Mouse (Mus musculus): ENCODE results near the gene Ptprg. TPM values are rescaled to one million over a fixed set of nuclear protein-coding genes. Genes with fewer than 3 reads are reported as not detected.

Gene Ptprg
- total RNA-seq, 2 experiments from 2014 or later: not detected

- ATAC-seq (replicated peaks; ENCODE audit: poor library complexity): no peak
These were observed 11.1 kb downstream of the Ptprg start for GRCm38 (mm10) chr14:11564456-11564855.

DNA sequence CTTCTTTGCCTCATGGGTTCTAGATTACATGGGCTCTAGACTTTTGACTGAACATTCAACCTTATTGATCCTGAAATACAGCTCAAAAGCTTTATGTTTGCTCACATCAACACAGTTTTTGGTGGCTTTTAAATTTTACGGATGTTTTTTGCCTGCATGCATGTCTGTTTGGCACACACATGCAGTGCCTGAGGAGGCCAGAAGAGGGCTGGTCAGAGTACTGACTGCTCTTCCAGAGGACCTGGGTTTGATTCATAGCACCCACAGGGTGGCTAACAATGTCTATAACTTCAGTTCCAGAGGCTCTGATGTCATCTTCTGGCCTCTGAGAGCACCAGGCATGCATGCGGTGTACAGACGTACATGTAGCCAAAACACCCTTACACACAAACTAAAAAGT lies 12.0 kb downstream of the Ptprg start:
- no peak for ATAC-seq (replicated peaks; ENCODE audit: poor library complexity)

GRCm38 (mm10) chr14:11569734-11570133 lies 16.4 kb downstream of the Ptprg start:
- ATAC-seq (replicated peaks; ENCODE audit: poor library complexity): no peak

DNA sequence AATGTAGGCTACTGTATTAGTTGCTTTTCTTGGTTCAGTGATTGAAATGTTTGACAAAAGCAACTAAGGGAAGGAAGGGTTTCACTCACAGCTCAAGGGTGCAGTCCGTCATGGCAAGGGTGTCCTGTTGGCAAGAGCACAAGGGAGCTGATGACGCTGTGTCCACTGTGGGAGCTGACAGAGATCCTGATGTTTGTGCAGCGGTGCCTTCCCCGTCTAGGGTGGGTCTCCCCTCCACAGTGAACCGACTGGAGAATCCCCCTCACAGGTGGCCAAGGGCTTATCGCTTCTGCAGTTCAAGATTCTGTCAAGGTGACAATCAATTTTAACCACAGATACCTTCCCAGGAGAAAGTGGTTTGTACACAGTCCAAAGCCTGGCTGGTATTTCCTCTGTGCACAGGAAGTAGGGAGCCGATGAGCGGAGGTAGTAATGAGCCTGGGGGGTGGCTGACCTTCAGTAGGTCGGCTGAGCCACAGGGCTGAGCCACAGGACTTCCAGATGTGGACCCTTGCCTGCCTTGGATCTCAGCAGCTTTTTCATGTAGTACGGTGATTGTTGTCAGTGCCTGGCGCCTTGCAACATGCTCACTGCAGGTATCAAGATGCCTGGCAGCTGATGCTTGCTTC lies 18.5 kb downstream of the Ptprg start:
- no peak for ATAC-seq (replicated peaks; ENCODE audit: poor library complexity)

DNA sequence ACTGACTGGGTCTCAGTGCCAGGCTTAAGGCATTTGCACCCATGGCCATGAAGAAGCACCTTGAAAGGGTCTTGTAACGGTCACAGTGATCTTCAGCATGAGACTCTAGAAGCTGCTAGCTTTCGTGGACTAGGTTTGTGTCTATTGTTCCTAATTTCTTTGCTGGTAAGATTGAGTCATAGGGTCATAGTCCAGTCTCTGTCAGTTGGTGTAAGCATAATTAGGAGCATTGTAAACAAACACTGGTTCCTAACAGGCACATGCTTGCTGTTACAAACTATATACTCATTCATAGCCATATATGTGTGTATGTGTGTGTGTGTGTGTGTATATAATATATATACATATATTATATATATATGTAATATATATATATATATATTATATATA lies 19.1 kb downstream of the Ptprg start:
- ATAC-seq (replicated peaks; ENCODE audit: poor library complexity): no peak

- no peak for ATAC-seq (replicated peaks; ENCODE audit: poor library complexity)
These were observed 20.4 kb downstream of the Ptprg start for GRCm38 (mm10) chr14:11573710-11574109.

DNA sequence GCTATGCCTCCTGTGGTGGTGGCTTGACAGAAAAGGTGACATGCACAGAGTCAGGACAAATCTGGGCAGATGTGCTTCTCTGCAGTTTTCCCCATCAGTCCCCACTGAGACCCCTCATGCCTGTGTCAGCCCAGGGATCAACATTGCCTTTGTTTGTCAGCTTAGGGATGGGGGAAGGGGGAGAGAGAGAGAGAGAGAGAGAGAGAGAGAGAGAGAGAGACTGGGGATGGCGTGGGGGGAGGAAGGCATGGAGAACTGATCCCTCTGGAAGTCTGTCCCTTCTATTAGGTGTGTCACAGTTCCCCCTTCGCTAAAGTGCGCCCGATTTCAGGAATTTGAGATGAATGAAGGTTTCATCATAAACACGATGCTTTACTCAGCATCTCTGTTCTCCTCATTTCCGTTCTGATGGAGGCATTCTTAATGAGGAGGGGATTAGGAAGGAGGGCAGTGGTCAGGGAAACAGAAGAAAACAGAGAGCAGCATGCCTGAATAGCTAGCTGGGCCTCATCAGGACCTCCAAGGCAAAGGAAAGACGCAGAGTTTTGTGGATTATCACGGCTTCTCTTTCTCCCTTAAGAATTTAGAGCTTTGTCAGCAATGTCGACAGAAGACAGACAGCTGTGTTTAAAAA lies 24.1 kb downstream of the Ptprg start:
- no peak for ATAC-seq (replicated peaks; ENCODE audit: poor library complexity)

- ATAC-seq (replicated peaks; ENCODE audit: poor library complexity): no peak
These were observed 24.6 kb downstream of the Ptprg start for GRCm38 (mm10) chr14:11577910-11578309.

DNA sequence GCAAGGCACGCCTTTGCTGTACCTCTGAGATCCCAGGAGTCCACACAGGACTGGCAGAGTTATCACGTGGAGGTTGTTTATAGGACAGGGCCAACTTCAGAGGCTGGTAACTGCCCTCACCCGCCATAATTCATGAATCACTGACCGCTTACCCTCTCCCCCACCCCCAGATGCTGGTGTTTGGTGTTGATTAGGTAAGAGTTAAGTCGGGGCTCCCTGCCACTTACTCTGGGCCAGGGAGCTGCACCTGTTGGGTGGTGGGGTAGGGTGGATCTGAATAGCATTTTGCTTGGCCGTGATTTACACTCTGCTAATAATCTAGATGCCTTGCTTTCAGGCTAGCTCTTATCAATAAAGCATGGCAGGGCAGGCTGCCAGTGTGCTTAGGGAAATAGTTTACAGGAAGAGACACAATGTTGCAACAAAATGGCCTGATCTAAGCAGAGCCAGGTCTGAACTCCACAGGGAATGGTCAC lies 25.2 kb downstream of the Ptprg start:
- ATAC-seq (replicated peaks; ENCODE audit: poor library complexity): no peak

- no peak for ATAC-seq (replicated peaks; ENCODE audit: poor library complexity)
These were observed 26.6 kb downstream of the Ptprg start for GRCm38 (mm10) chr14:11579950-11580349.

DNA sequence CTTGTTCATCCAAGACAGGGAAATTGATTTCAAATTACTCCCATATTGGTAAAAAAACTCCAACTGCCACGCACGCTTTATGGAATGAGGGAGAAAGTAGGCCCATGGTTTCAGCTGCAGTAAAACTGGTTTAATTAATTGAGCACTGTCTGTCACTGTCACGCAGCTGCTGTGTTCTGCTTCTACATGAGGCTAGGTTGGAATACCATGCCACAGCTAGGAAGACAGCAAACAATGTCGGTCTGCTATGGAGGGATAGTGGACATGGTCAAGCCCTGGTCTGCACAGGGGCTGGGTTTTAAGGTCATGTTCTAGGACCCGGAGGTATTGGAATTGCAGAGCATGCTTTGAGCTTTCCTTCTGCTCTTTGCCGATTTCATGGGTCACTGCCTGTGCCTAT lies 30.9 kb downstream of the Ptprg start:
- ATAC-seq (replicated peaks; ENCODE audit: poor library complexity): no peak

DNA sequence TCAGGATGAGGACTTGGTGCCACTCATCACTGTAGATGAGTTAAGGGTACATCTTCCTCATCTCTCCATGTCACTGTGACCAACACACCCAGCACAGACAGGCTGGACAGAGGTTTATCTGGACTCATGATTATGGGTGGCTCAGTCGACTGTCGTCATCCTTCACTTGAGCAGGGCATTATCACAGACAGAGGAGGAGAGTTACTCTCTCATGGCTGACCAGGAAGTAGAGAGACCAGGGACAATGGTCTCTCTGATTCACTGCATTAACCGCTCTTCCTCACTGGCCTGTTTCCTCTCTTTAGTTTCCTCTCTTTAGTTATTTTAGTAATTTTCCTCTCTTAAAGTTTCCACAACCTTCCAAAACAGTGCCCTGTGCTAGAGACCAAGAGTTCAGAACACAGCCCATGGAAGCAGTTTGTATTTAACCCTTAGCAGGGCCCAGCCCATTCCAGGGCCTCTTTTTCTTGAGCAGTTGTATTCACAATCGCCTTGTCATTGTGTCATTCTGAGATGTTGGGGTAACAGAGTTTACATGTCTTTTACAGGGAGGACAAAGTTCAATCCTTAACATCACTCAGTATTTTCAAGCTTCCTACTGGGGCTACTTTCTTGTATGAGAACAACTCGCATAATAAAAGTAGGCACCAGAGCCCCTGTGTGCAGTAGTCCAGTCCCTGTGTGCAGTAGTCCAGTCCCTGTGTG lies 31.7 kb downstream of the Ptprg start:
- no peak for ATAC-seq (replicated peaks; ENCODE audit: poor library complexity)

GRCm38 (mm10) chr14:11590387-11590786 lies 37.1 kb downstream of the Ptprg start:
- ATAC-seq (replicated peaks; ENCODE audit: poor library complexity): no peak

- no peak for ATAC-seq (replicated peaks; ENCODE audit: poor library complexity)
These were observed 39.3 kb downstream of the Ptprg start for GRCm38 (mm10) chr14:11592650-11593049.

- ATAC-seq (replicated peaks; ENCODE audit: poor library complexity): no peak
These were observed 41.0 kb downstream of the Ptprg start for GRCm38 (mm10) chr14:11594336-11594735.

- ATAC-seq (replicated peaks; ENCODE audit: poor library complexity): no peak
These were observed 51.0 kb downstream of the Ptprg start for GRCm38 (mm10) chr14:11604133-11604865.

DNA sequence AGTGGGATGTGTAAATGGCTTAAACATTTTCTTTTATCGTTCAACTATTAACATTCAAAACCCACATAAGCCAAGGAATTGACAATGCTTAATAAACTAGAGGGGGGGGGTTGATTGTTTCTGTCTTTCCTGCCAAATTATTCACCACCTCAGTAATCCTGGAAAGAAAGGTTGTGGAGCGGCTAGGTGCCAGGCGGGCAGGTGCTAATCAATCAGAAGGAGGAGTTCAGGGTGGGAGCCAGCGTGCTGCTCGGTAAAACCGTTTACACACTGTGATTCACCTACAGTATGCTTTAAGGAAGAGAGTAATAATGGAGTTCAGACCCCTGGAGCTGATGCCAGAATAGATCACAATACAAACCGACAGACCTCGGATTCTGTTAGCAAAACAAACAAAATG lies 55.0 kb downstream of the Ptprg start:
- no peak for ATAC-seq (replicated peaks; ENCODE audit: poor library complexity)

- no peak for ATAC-seq (replicated peaks; ENCODE audit: poor library complexity)
These were observed 56.7 kb downstream of the Ptprg start for GRCm38 (mm10) chr14:11609857-11610582.

DNA sequence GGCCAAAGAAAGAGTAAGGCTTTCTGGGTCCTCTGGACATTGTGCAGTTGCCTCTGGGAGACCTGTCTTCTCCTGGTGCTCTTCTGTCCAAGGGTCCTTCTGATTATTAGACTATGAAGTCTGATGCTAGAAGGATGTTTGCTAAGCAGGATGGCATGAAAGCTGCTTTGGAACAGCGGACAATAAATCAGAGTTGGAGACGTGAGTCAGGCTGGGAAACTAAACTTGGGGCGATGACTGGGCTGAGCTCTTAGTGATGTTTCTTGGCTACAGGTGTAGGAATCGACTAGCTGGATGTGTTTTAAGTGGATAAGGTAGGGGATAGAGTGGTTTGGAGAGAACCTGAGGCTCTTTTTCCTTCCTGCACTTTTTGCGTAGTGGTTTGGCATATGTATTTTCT lies 59.1 kb downstream of the Ptprg start:
- ATAC-seq (replicated peaks; ENCODE audit: poor library complexity): no peak

- no peak for ATAC-seq (replicated peaks; ENCODE audit: poor library complexity)
These were observed 59.8 kb downstream of the Ptprg start for GRCm38 (mm10) chr14:11613146-11613545.

GRCm38 (mm10) chr14:11615697-11616096 lies 62.4 kb downstream of the Ptprg start:
- ATAC-seq (replicated peaks; ENCODE audit: poor library complexity): no peak
